9 mouse cellular contexts compared by ENCODE assay signal in genomic region chr7:127519284-127519683, GRCm38 (mm10). TPM values are rescaled to one million over a fixed set of nuclear protein-coding genes. Genes with fewer than 3 reads are reported as not detected.
DNase-seq lines count a peak whose midpoint lies in the region; ATAC-seq lines count a peak whose summit lies in the region.
"Had no signal": no experiment of that assay in that cellular context is flagged by ENCODE, and none has a peak within 500 bp of the region (broad histone marks: within the 10 kb centered on the region; RNA-seq: fewer than 3 reads in every experiment).

Gm42715 (plus strand) TSS chr7:127519584.

- no peak within 1 kb of the TSS for H3K9ac ChIP-seq in lung, embryonic 16.5 days (ENCODE audit: low read length)
- no peak within 1 kb of the TSS for H3K9ac ChIP-seq in hindbrain, embryonic 11.5 days (ENCODE audit: low read depth, low read length)
- H3K9ac ChIP-seq in neural tube, embryonic 12.5 days: no peak within 1 kb of the TSS
- H3K9ac ChIP-seq: liver, embryonic 13.5 days had no signal

- no peaks in the 10 kb centered on the region for H3K27me3 ChIP-seq in lung, embryonic 16.5 days (ENCODE audit: control insufficient read depth, insufficient read depth, low read depth, low read length)
- no peaks in the 10 kb centered on the region for H3K27me3 ChIP-seq in hindbrain, embryonic 11.5 days (ENCODE audit: control insufficient read depth, insufficient read depth, low read length)
- H3K27me3 ChIP-seq in neural tube, embryonic 12.5 days (replicated peaks): no peaks in the 10 kb centered on the region
- H3K27me3 ChIP-seq: liver, embryonic 13.5 days had no signal

- H3K9me3 ChIP-seq in lung, embryonic 16.5 days (ENCODE audit: control insufficient read depth, low read length): no peaks in the 10 kb centered on the region
- H3K9me3 ChIP-seq in hindbrain, embryonic 11.5 days (ENCODE audit: control insufficient read depth, low read length): no peaks in the 10 kb centered on the region
- H3K9me3 ChIP-seq in neural tube, embryonic 12.5 days: no peaks in the 10 kb centered on the region
- H3K9me3 ChIP-seq: liver, embryonic 13.5 days had no signal

- 93% methylated on average over 3 of the region's 3 CpGs for WGBS in lung, embryonic 16.5 days
- 95% methylated on average over 3 of the region's 3 CpGs for WGBS in hindbrain, embryonic 11.5 days
- 93% methylated on average over 3 of the region's 3 CpGs for WGBS in neural tube, embryonic 12.5 days

- no peak within 1 kb of the TSS for H3K4me2 ChIP-seq in lung, embryonic 16.5 days (ENCODE audit: low read depth, low read length)
- no peak within 1 kb of the TSS for H3K4me2 ChIP-seq in hindbrain, embryonic 11.5 days (replicated peaks; ENCODE audit: low read depth, low read length)
- H3K4me2 ChIP-seq in neural tube, embryonic 12.5 days (replicated peaks): no peak within 1 kb of the TSS
- H3K4me2 ChIP-seq: liver, embryonic 13.5 days had no signal

- no peaks in the 10 kb centered on the region for H3K4me1 ChIP-seq in lung, embryonic 16.5 days (replicated peaks; ENCODE audit: control insufficient read depth, insufficient read depth, low read length)
- H3K4me1 ChIP-seq in hindbrain, embryonic 11.5 days (replicated peaks; ENCODE audit: control insufficient read depth, insufficient read depth, low read length): no peaks in the 10 kb centered on the region
- H3K4me1 ChIP-seq in neural tube, embryonic 12.5 days: peaks cover 3% of the 10 kb centered on the region; the same call in 1 of the 2 replicates

- no peak within 1 kb of the TSS for H3K27ac ChIP-seq in lung, embryonic 16.5 days (ENCODE audit: low read length)
- H3K27ac ChIP-seq in hindbrain, embryonic 11.5 days (ENCODE audit: low read depth, low read length): no peak within 1 kb of the TSS
- H3K27ac ChIP-seq in neural tube, embryonic 12.5 days: no peak within 1 kb of the TSS
- H3K27ac ChIP-seq: liver, embryonic 13.5 days had no signal

- H3K4me3 ChIP-seq in lung, embryonic 16.5 days (ENCODE audit: low read length): no peak within 1 kb of the TSS
- no peak within 1 kb of the TSS for H3K4me3 ChIP-seq in hindbrain, embryonic 11.5 days (ENCODE audit: low read depth, low read length)
- no peak within 1 kb of the TSS for H3K4me3 ChIP-seq in neural tube, embryonic 12.5 days
- H3K4me3 ChIP-seq: liver, embryonic 13.5 days had no signal

- no peak for DNase-seq in adrenal gland, adult 18-20 months (ENCODE audit: low spot score in 2 of 2)
- DNase-seq in adrenal gland, adult (ENCODE audit: inconsistent age in 2 of 2, low spot score in 1 of 2): no peak
- no peak for DNase-seq in lung, postnatal 25 days (ENCODE audit: low spot score)
- DNase-seq in hindbrain, embryonic 11.5 days (ENCODE audit: low spot score): no peak
- DNase-seq in right cerebral cortex, adult 2 months (ENCODE audit: low spot score in 2 of 2): no peak
- DNase-seq in spleen, postnatal 14 days (ENCODE audit: low spot score in 2 of 2): no peak
- DNase-seq: liver, embryonic 13.5 days had no signal

- peaks cover 49% of the 10 kb centered on the region for H3K36me3 ChIP-seq in lung, embryonic 16.5 days (ENCODE audit: control insufficient read depth, insufficient read depth, low read length)
- peaks cover 14% of the 10 kb centered on the region; the same call in 1 of the 2 replicates for H3K36me3 ChIP-seq in hindbrain, embryonic 11.5 days (ENCODE audit: control insufficient read depth, insufficient read depth, low read length)
- H3K36me3 ChIP-seq in neural tube, embryonic 12.5 days: peaks cover 80% of the 10 kb centered on the region

- no peak for ATAC-seq in lung, embryonic 16.5 days (ENCODE audit: low read depth)
- ATAC-seq in hindbrain, embryonic 11.5 days (ENCODE audit: low FRiP score): no peak
- ATAC-seq in neural tube, embryonic 12.5 days (ENCODE audit: low FRiP score, low read depth): no peak

RNA-seq across cellular contexts. Expression of gene Gm42715, which starts in this region (rescaled TPM):
- total RNA-seq in adrenal gland, adult 18-20 months (2021): 10 to 100 TPM; 18.3 to 21.1 TPM
- 14.6 and 15.2 TPM in 2 replicates for polyA plus RNA-seq in lung, embryonic 16.5 days (2015; fragmentation: Nextera tagmentation; extraction: Ambion mirVana)
- polyA plus RNA-seq in hindbrain, embryonic 11.5 days (2014; fragmentation: Nextera tagmentation; extraction: Ambion mirVana): 20.0 and 26.0 TPM in 2 replicates
- polyA plus RNA-seq in neural tube, embryonic 12.5 days (2016; fragmentation: Nextera tagmentation; extraction: Ambion mirVana): 14.3 and 15.0 TPM in 2 replicates
